Mouse (Mus musculus) CH12.LX (cell line): ENCODE data around the gene Slc11a1. TPM values are rescaled to one million over a fixed set of nuclear protein-coding genes. Genes with fewer than 3 reads are reported as not detected.

ENCODE experiments used
- DNase-seq: peaks from one replicate; pipeline ENCODE4 v3.0.0-alpha.2; 2013; ENCODE audit errors: extremely low read depth
- H3K27ac ChIP-seq: 2 replicates; pipeline ENCODE4 v1.5.1; 2012; ENCODE audit warnings: low read depth, mild to moderate bottlenecking, control low read depth, moderate library complexity; ENCODE audit not compliant: insufficient read depth
- H3K27me3 ChIP-seq: replicated peaks from 2 replicates; pipeline ENCODE3; 2012; ENCODE audit warnings: inconsistent platforms
- H3K36me3 ChIP-seq, 2 experiments: replicated peaks in 1 of 2; 2 replicates each; pipeline versions ENCODE3 to v1.6.1; 2012; ENCODE audit warnings: inconsistent platforms in 1 of 2, low read length in 1 of 2, mild to moderate bottlenecking in 1 of 2, mixed read lengths in 1 of 2, moderate library complexity in 1 of 2; ENCODE audit not compliant: control insufficient read depth in 1 of 2, insufficient read depth in 1 of 2
- H3K4me1 ChIP-seq, 2 experiments: 2 replicates each; pipeline ENCODE4 v1.6.1; 2012; ENCODE audit warnings: inconsistent platforms in 1 of 2, moderate library complexity in 1 of 2; ENCODE audit not compliant: insufficient read depth in 2 of 2, control insufficient read depth in 1 of 2
- H3K4me2 ChIP-seq: 2 replicates; pipeline ENCODE4 v1.6.1; 2012; ENCODE audit warnings: low read depth, mild to moderate bottlenecking, control low read depth; ENCODE audit not compliant: poor library complexity, insufficient read depth, severe bottlenecking
- H3K4me3 ChIP-seq, 3 experiments: fragments of 150-350 bp in 1 of 3; sonication (generic) in 1 of 3; replicated peaks in 1 of 3; 2 replicates each; pipeline versions ENCODE3 to v1.5.1; 2011 to 2012; ENCODE audit warnings: low read depth in 2 of 3, low read length in 2 of 3, mild to moderate bottlenecking in 2 of 3, moderate library complexity in 2 of 3, control low read depth in 1 of 3, improper control_type of control experiment in 1 of 3, inconsistent platforms in 1 of 3, mixed read lengths in 1 of 3; ENCODE audit not compliant: poor library complexity in 1 of 3
- H3K79me2 ChIP-seq: replicated peaks from 2 replicates; pipeline ENCODE4 v1.6.1; 2012; ENCODE audit warnings: mild to moderate bottlenecking, moderate library complexity; ENCODE audit not compliant: control insufficient read depth, poor library complexity, insufficient read depth, severe bottlenecking; ENCODE audit errors: extremely low read depth
- H3K9ac ChIP-seq: 2 replicates; pipeline ENCODE4 v1.6.1; 2012; ENCODE audit warnings: low read depth, mild to moderate bottlenecking, control low read depth, moderate library complexity; ENCODE audit not compliant: insufficient read depth
- H3K9me3 ChIP-seq: replicated peaks from 2 replicates; pipeline ENCODE3; 2012; ENCODE audit warnings: low read length, inconsistent platforms, mixed read lengths
- CHD2 ChIP-seq: IDR thresholded peaks from 2 replicates; pipeline ENCODE4 v1.6.1; 2011; ENCODE audit warnings: low read length, improper control_type of control experiment
- CTCF ChIP-seq, 2 experiments: IDR thresholded peaks in 1 of 2; conservative IDR thresholded peaks in 1 of 2; 2 replicates each; pipeline ENCODE4 v1.5.1; 2011 to 2012; ENCODE audit warnings: low read depth in 2 of 2, low read length in 2 of 2, improper control_type of control experiment in 1 of 2, inconsistent platforms in 1 of 2, mild to moderate bottlenecking in 1 of 2, moderate library complexity in 1 of 2
- E2F4 ChIP-seq: IDR thresholded peaks from 2 replicates; pipeline ENCODE4 v1.6.1; 2011; ENCODE audit warnings: low read depth, low read length, improper control_type of control experiment; ENCODE audit not compliant: insufficient replicate concordance
- ELF1 ChIP-seq: IDR thresholded peaks from 2 replicates; pipeline ENCODE4 v1.6.1; 2014; ENCODE audit warnings: low read depth, mild to moderate bottlenecking, inconsistent platforms, low read length, improper control_type of control experiment
- HCFC1 ChIP-seq: IDR thresholded peaks from 2 replicates; pipeline ENCODE4 v1.6.1; 2012; ENCODE audit warnings: low read depth, mild to moderate bottlenecking, inconsistent platforms, low read length, improper control_type of control experiment
- JUN ChIP-seq: IDR thresholded peaks from 2 replicates; pipeline ENCODE4 v1.6.1; 2011; ENCODE audit warnings: low read depth, mild to moderate bottlenecking, low read length, improper control_type of control experiment, moderate library complexity; ENCODE audit not compliant: insufficient read depth
- JUND ChIP-seq: conservative IDR thresholded peaks from 2 replicates; pipeline ENCODE4 v1.6.1; 2011; ENCODE audit warnings: low read depth, low read length, improper control_type of control experiment
- KAT2A ChIP-seq: IDR thresholded peaks from 2 replicates; pipeline ENCODE4 v1.6.1; 2012; ENCODE audit warnings: low read length, improper control_type of control experiment, inconsistent platforms; ENCODE audit not compliant: insufficient replicate concordance
- MAFK ChIP-seq: IDR thresholded peaks from 2 replicates; pipeline ENCODE4 v1.6.1; 2011; ENCODE audit warnings: low read length, improper control_type of control experiment; ENCODE audit not compliant: insufficient replicate concordance
- MAZ ChIP-seq: IDR thresholded peaks from 2 replicates; pipeline ENCODE4 v1.6.1; 2012; ENCODE audit warnings: low read depth, mild to moderate bottlenecking, inconsistent platforms, low read length, improper control_type of control experiment, moderate library complexity
- MXI1 ChIP-seq: IDR thresholded peaks from 2 replicates; pipeline ENCODE4 v1.6.1; 2011; ENCODE audit warnings: mild to moderate bottlenecking, low read depth, low read length, improper control_type of control experiment
- NELFE ChIP-seq: IDR thresholded peaks from 2 replicates; pipeline ENCODE4 v1.6.1; 2011; ENCODE audit warnings: low read depth, low read length, improper control_type of control experiment
- POLR2AphosphoS2 ChIP-seq: IDR thresholded peaks from 2 replicates; pipeline ENCODE4 v1.6.1; 2011; ENCODE audit warnings: low read depth, low read length, improper control_type of control experiment
- RAD21 ChIP-seq: IDR thresholded peaks from 2 replicates; pipeline ENCODE4 v1.6.1; 2011; ENCODE audit warnings: low read depth, mild to moderate bottlenecking, low read length, improper control_type of control experiment, moderate library complexity
- SIN3A ChIP-seq: IDR thresholded peaks from 2 replicates; pipeline ENCODE4 v1.6.1; 2012; ENCODE audit warnings: low read length, improper control_type of control experiment, inconsistent platforms
- TBP ChIP-seq: conservative IDR thresholded peaks from 2 replicates; pipeline ENCODE4 v1.6.1; 2011; ENCODE audit warnings: low read depth, low read length, improper control_type of control experiment
- TCF12 ChIP-seq: IDR thresholded peaks from 2 replicates; pipeline ENCODE4 v1.6.1; 2014; ENCODE audit warnings: low read depth, mild to moderate bottlenecking, inconsistent platforms, low read length, improper control_type of control experiment
- USF2 ChIP-seq: conservative IDR thresholded peaks from 2 replicates; pipeline ENCODE4 v1.6.1; 2011; ENCODE audit warnings: low read depth, low read length, improper control_type of control experiment
- ZKSCAN1 ChIP-seq: IDR thresholded peaks from 2 replicates; pipeline ENCODE4 v1.6.1; 2012; ENCODE audit warnings: low read depth, inconsistent platforms, low read length, improper control_type of control experiment, borderline replicate concordance
- ZNF384 ChIP-seq: IDR thresholded peaks from 2 replicates; pipeline ENCODE4 v1.6.1; 2012; ENCODE audit warnings: low read depth, low read length, improper control_type of control experiment, inconsistent platforms
- dilution Hi-C: fragments of 300-500 bp; cut with MboI; formaldehyde crosslinking; loops from 2 replicates; pipeline ENCODE4 v1.14.3; 2020; ENCODE audit warnings: low sequenced_read_pairs; ENCODE audit not compliant: extremely low pct_unique_long_range_greater_than_20kb, extremely low pct_ligation_motif_present
- in situ Hi-C: fragments of 300-500 bp; cut with MboI; formaldehyde crosslinking; loops from 3 replicates; pipeline ENCODE4 v1.14.3; 2019; ENCODE audit warnings: low sequenced_read_pairs, low pct_ligation_motif_present, low pct_unique_long_range_greater_than_20kb, mixed read lengths
- polyA plus RNA-seq: library from polyadenylated mRNA; unstranded; fragments of >175 nt; gene quantifications from 2 replicates; pipeline ENCODE4 v1.2.1, GENCODE M21; 2012; ENCODE audit warnings: low read depth; ENCODE audit not compliant: insufficient read length
- total RNA-seq, 2 experiments: library from RNA; depleted of rRNA; stranded (reverse); fragments of 300-350 nt in 1 of 2; fragments of >200 nt in 1 of 2; gene quantifications; 2 replicates each; pipeline ENCODE4 v1.2.3; 2012 to 2014

Slc11a1 gene
- total and polyA plus RNA-seq, 3 experiments = 17.0 to 96.4 (median 35.7) TPM

DNA sequence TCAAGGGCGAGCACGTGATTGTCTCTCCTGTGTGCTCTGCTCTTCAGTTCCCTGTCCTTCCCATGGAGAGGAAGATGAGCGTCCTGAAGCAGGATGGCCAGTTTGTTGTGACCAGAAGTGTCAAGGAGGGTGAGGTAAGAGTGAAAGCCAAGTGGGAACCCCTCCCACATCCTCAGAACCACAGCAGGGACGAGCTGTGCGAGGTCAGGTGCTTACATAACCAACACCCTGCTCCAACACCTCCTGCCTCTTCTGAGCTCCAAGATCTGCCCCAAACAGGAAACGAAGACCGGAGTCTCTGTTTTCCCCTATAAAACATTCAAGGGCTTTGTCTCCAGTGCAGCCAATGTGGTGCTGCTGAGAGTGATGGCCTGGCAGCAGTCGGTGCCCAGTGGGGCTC lies 10.7 kb upstream of the Slc11a1 start:
- Histone ChIP-seq H3K79me2 (no peaks in the 10 kb centered on the region), H3K9me3 (no peaks in the 10 kb centered on the region), H3K4me2 (no peak overlapping the region), H3K4me1 (peaks cover 46 to 73% of the 10 kb centered on the region in 2 experiments), H3K36me3 (peaks cover 0 to 6% of the 10 kb centered on the region in 2 experiments), H3K27me3 (no peaks in the 10 kb centered on the region), H3K9ac (no peak overlapping the region), H3K27ac (no peak overlapping the region), H3K4me3 (no peak overlapping the region)
- dilution Hi-C loops (no loop called here), in situ Hi-C loops (loop anchor here (5.0 kb wide), 1 partner anchor 57 kb away; the partner anchor contains the start of gene Tmbim1)
- no peak for DNase-seq
- no peak for TF ChIP-seq JUN
- TF ChIP-seq CTCF (conservative IDR thresholded peaks at IDR 0.05 in 1 of 2, IDR thresholded peaks at IDR 0.05 in 1 of 2; ENCODE audit: low read depth in 2 of 2, low read length in 2 of 2) = no peak
- no peak for TF ChIP-seq SIN3A
- no peak for TF ChIP-seq HCFC1
- TF ChIP-seq CHD2 = no peak
- TF ChIP-seq JUND = no peak
- TF ChIP-seq USF2 = no peak
- no peak for TF ChIP-seq ZNF384
- no peak for TF ChIP-seq NELFE
- no peak for TF ChIP-seq POLR2AphosphoS2
- no peak for TF ChIP-seq ZKSCAN1
- no peak for TF ChIP-seq MAFK
- TF ChIP-seq TCF12 = no peak
- TF ChIP-seq E2F4 = no peak

DNA sequence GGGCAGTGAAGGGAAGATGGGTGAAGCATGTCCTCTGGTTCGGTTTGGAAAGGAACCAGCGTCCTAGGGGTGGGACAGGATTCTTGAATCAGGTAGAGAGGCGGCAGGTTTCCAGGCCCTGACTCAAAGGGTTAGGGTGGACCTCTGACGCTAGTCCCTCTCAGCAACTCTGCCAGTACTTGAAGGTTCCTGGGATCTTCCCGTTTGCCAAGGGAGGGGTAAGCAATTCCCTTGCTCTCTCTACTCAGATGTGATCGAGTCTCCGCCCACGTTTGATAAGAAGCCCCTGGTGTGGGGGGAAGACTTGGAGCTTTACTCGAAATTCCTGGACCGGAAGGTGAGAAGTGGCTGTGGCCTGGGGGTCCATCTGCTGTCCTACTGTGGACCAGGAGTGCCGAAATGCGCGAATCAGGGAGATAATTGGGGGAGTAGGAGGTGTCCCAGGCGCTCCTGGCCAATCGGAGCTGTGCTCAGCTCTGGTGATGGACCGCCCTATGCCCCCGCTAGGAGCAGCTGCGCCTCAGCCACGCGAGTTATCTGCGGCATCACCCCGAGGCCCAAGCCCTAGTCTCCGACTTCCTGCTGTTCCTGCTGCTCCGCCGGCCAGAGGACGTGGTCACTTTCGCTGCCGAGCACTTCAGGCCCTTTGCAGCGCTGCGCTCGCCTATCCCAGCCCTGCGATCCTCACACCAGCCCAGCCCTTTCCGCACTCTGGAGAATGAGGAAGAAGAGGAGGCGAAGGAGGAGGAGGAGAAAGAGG lies 6.9 kb upstream of the Slc11a1 start:
- dilution Hi-C loops (no loop called here), in situ Hi-C loops (no loop called here)
- H3K79me2 ChIP-seq = no peaks in the 10 kb centered on the region
- H3K4me2 ChIP-seq = no peak overlapping the region
- no peaks in the 10 kb centered on the region for H3K9me3 ChIP-seq
- no peak for TF ChIP-seq TCF12
- no peak for TF ChIP-seq JUN
- no peak for TF ChIP-seq POLR2AphosphoS2
- TF ChIP-seq RAD21 = no peak
- TF ChIP-seq MAZ = no peak
- TF ChIP-seq ELF1 = no peak
- no peak for TF ChIP-seq MAFK
- no peak for TF ChIP-seq MXI1
- no peak for TF ChIP-seq KAT2A
- no peak for TF ChIP-seq TBP
- H3K9ac ChIP-seq = no peak overlapping the region
- peaks cover 27 to 51% of the 10 kb centered on the region in 2 experiments for H3K4me1 ChIP-seq
- H3K36me3 ChIP-seq = peaks cover 0 to 6% of the 10 kb centered on the region in 2 experiments
- DNase-seq = no peak
- H3K27me3 ChIP-seq = no peaks in the 10 kb centered on the region
- H3K4me3 ChIP-seq = no peak overlapping the region
- H3K27ac ChIP-seq = no peak overlapping the region
